Mouse (Mus musculus) lung, adult 2 months (tissue): ENCODE data around the gene Tmem136. TPM values are rescaled to one million over a fixed set of nuclear protein-coding genes. Genes with fewer than 3 reads are reported as not detected.

Experiments used
- DNase-seq: peaks from one replicate; pipeline ENCODE4 v3.0.0; 2022
- H3K4me1 ChIP-seq: fragments of 200-500 bp; 2 replicates; pipeline ENCODE4 v1.6.1; 2011; ENCODE audit warnings: low read length; ENCODE audit not compliant: control insufficient read depth, insufficient read depth
- H3K4me3 ChIP-seq: fragments of 200-500 bp; replicated peaks from 2 replicates; pipeline ENCODE3; 2011; ENCODE audit warnings: low read depth, mild to moderate bottlenecking, control low read depth, low read length; ENCODE audit errors: extremely low read depth
- CTCF ChIP-seq: fragments of 200-500 bp; IDR thresholded peaks from 2 replicates; pipeline ENCODE4 v1.5.1; 2011; ENCODE audit warnings: mild to moderate bottlenecking, low read length, control low read depth; ENCODE audit not compliant: insufficient read depth
- POLR2A ChIP-seq: fragments of 200-500 bp; IDR thresholded peaks from 2 replicates; pipeline ENCODE4 v1.6.1; 2011; ENCODE audit warnings: low read depth, mild to moderate bottlenecking, control low read depth, low read length, borderline replicate concordance; ENCODE audit errors: extremely low read depth
- WGBS: fragments of 180-500 bp; shearing (Covaris S2); methylation state at CpG from one replicate; pipeline ENCODE4 v1.1.7; 2018; 5-methylcytosine and 5-hydroxymethylcytosine counted together
- polyA plus RNA-seq: library from polyadenylated mRNA; depleted of rRNA; stranded (reverse); fragments of >200 nt; gene quantifications from 2 replicates; pipeline ENCODE4 v1.2.3, GENCODE M21; 2012

Tmem136 gene
- polyA plus RNA-seq, 1 experiment = 7.4 TPM

DNA sequence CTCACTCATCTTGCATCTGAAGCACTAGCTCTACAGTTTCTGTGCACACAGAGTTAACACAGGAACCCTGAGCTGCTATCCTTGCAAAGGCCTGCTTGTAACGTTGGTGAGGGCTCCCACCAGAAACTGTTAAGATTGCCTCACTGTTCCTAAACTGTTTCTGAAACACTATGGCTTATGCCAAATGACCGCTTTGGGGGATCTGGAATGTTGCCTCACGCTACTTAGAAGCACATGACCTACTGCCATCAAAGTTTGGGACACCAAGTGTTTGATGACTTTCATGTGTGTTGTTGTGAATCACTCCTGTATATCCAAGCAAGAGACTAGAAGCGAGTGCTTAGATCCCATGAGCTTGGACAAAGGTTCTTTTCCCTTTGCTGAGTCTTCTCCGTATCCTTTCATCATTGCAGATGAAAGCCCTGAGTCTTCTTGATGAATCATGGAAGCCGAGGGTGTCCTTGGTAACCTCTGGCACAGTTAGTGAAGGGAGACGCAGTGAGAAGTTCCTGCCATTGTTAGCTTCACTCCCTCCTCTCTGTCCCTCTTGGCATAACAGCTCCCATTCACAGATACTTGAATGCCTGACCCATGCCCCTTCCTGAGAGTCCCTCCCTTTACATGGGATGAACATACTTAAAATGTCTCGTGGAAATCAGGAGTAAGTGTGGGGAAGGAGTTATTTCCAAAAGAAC, 5.9 kb downstream of the Tmem136 start:
- Histone ChIP-seq H3K4me1 (peaks cover 18% of the 10 kb centered on the region), H3K4me3 (no peak overlapping the region)
- no peak for TF ChIP-seq POLR2A
- no peak for TF ChIP-seq CTCF
- WGBS = 54% methylated on average over 8 of the region's 8 CpGs
- DNase-seq = no peak

DNA sequence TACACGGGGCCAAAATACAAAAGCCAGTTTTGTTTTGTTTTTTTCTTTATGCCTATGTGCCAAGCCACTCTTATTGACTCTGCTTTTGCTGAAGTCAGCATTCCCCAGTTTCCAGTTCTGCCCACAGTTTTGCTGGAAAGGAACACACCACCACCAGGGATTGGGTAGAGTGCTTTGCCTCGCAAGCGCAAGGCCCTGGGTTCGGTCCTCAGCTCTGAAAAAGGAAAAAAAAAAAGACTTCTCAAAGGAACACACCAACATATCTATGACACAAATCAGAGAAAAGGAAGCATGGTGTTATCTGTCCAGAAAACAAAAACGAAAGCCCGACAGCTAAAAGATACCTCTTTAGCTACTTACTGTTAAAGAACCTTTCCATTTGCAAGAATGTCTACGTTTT, 7.2 kb downstream of the Tmem136 start:
- TF ChIP-seq CTCF (no peak), POLR2A (no peak)
- 84% methylated on average over 7 of the region's 7 CpGs for WGBS
- H3K4me1 ChIP-seq = peaks cover 9% of the 10 kb centered on the region; the same call in 1 of the 2 replicates
- no peak overlapping the region for H3K4me3 ChIP-seq
- no peak for DNase-seq

GRCm38 (mm10) chr9:43108721-43109120, 7.6 kb downstream of the Tmem136 start:
- Histone ChIP-seq H3K4me3 (no peak overlapping the region), H3K4me1 (peaks cover 9% of the 10 kb centered on the region; the same call in 1 of the 2 replicates)
- TF ChIP-seq CTCF (no peak), POLR2A (no peak)
- no peak for DNase-seq
- 74% methylated on average over 3 of the region's 3 CpGs for WGBS

DNA sequence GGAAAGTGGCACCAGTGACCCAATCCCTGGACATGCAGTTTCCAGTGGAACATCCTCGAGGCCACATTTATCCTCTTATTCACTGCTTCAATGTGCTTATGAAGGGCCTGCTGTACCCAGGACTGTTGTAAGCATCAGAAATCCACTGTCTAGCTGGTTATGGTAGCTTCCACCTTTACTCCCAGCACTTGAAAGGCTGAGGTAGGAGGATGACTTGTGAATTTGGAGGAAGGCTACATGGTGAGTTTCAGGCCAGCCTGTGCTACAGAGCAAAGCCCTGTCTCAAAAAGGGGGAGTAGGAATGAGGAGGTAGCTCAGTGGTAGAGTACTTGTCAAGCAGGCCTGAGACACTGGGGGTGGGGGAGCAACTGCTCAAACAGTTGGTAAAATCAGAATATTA, 8.3 kb downstream of the Tmem136 start:
- Histone ChIP-seq H3K4me1 (peaks cover 11% of the 10 kb centered on the region), H3K4me3 (no peak overlapping the region)
- WGBS = 92% methylated on average over 1 of the region's 1 CpGs
- TF ChIP-seq CTCF (no peak), POLR2A (no peak)
- no peak for DNase-seq

GRCm38 (mm10) chr9:43107555-43107954, 8.8 kb downstream of the Tmem136 start:
- DNase-seq = no peak
- 26% methylated on average over 5 of the region's 5 CpGs for WGBS
- peaks cover 14% of the 10 kb centered on the region for H3K4me1 ChIP-seq
- H3K4me3 ChIP-seq = no peak overlapping the region
- TF ChIP-seq CTCF (no peak), POLR2A (no peak)

DNA sequence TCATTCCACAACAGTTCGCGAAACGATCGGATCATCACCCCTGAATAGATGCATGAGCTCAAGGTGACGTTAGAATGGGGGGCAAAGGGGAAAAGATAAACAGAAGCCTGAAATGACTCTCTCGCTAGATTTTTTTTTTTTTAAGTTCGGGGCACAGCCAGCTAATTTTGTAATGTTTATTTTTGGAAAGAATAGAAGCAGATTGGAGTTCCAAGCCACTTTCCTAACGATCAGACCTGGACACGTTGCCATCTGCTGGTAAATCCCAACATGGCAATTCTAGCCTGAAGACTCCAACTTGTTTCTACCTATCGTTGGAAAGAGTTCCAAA, 9.2 kb downstream of the Tmem136 start, which contains the start of gene Arhgef12:
Arhgef12 (minus strand) TSS at position 53 of the 331 bp plus-strand sequence.
- peak; percentile 51 for DNase-seq
- Histone ChIP-seq H3K4me3 (peak within 1 kb of the TSS; percentile 73), H3K4me1 (peaks cover 14% of the 10 kb centered on the region)
- WGBS = 6% methylated on average over 10 of the region's 10 CpGs
- peak; percentile 45 for TF ChIP-seq CTCF
- no peak for TF ChIP-seq POLR2A

- peak overlapping the region; percentile 73 for H3K4me3 ChIP-seq
- TF ChIP-seq POLR2A (no peak), CTCF (no peak)
- H3K4me1 ChIP-seq = peaks cover 14% of the 10 kb centered on the region
- WGBS = 4% methylated on average over 22 of the region's 22 CpGs
- DNase-seq = no peak
Measured at GRCm38 (mm10) chr9:43106426-43107186, 9.8 kb downstream of the Tmem136 start.

DNA sequence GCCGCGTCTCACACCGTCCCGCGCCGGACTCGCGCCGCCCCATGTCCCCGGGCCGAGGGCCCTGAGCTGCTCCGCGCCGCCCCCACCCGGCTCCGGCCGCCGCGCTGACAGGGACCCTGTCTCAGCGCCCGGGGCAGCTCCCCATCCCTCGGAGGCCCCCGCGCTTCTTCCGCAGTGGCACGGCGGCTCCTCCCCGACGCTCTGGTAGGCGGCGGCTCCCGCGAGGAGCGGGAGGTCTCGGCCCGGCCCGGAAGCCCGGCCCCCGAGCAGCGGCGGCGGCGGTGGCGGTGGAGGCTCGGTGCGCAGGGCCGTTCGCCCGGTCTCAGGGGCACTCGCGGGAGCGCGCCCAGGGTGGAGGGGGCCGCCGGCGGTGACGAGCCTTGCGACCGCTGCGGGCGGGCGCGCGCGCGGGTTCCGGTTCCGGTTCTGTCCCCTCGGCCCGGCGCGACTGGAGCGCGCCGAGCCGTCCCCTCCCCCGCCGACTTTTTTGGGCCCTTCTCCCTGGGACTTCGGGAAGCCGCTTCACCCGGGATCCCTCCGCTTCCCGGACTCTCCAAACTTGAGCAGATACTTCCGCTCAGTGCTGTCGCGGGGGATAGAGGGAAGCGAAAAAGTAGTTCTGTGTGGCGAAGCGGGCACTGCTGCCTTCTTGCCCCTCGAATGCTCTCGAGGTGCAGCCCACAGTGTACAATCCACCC, 10.6 kb downstream of the Tmem136 start:
- peak; percentile 91 for DNase-seq
- peaks cover 11% of the 10 kb centered on the region for H3K4me1 ChIP-seq
- TF ChIP-seq CTCF (no peak), POLR2A (peak; percentile 78; the same call in 1 of the 2 replicates)
- H3K4me3 ChIP-seq = peak overlapping the region; percentile 89
- WGBS = under 1% methylated on average over 87 of the region's 91 CpGs

- DNase-seq = peak; percentile 59
- H3K4me3 ChIP-seq = peak overlapping the region; percentile 89
- peaks cover 7% of the 10 kb centered on the region for H3K4me1 ChIP-seq
- no peak for TF ChIP-seq CTCF
- TF ChIP-seq POLR2A = 0 out of 2 replicates have a peak, but pooled peaks have one; percentile 17
- WGBS = under 1% methylated on average over 40 of the region's 40 CpGs
Measured at GRCm38 (mm10) chr9:43104873-43105663, 11.3 kb downstream of the Tmem136 start.
